23 mouse cellular contexts compared by ENCODE assay signal in genomic region chr7:145190520-145190919, GRCm38 (mm10). TPM values are rescaled to one million over a fixed set of nuclear protein-coding genes. Genes with fewer than 3 reads are reported as not detected.
DNase-seq lines count a peak whose midpoint lies in the region; ATAC-seq and TF ChIP-seq lines count a peak whose summit lies in the region.
"Had no signal": no experiment of that assay in that cellular context is flagged by ENCODE, and none has a peak within 500 bp of the region (broad histone marks: within the 10 kb centered on the region; RNA-seq: fewer than 3 reads in every experiment).

No protein-coding gene starts in this region.

- no peak for DNase-seq in forebrain, embryonic 10.5 days (ENCODE audit: extremely low spot score, low spot score)
- DNase-seq in forebrain, postnatal 0 days = no peak
- no peak for DNase-seq in thymus, postnatal 10 days (ENCODE audit: low spot score in 2 of 2)
- DNase-seq in gastrocnemius, postnatal 14 days = no peak
- DNase-seq: adrenal gland, adult 2 months; adrenal gland, postnatal 10 days; adrenal gland, postnatal 25 days; cerebellum, adult 11 months; cerebellum, adult 18-20 months; cerebellum, adult 8-10 months; cerebellum, adult 9-11 months; cerebellum, postnatal 14 days; cerebellum, postnatal 36 days; embryo, embryonic 11 days had no signal

- H3K4me2 ChIP-seq in forebrain, postnatal 0 days (ENCODE audit: low read depth) = no peak overlapping the region
- H3K4me2 ChIP-seq: embryonic facial prominence, embryonic 13.5 days; embryonic facial prominence, embryonic 15.5 days; forebrain, embryonic 13.5 days; forebrain, embryonic 15.5 days had no signal

- intact Hi-C loops in gastrocnemius, postnatal 14 days (cut with DNase I; ENCODE audit: low total_unique reads) = no loop called here

- H3K36me3 ChIP-seq in forebrain, embryonic 10.5 days (replicated peaks) = no peaks in the 10 kb centered on the region
- H3K36me3 ChIP-seq in forebrain, postnatal 0 days (ENCODE audit: insufficient read depth) = no peaks in the 10 kb centered on the region
- H3K36me3 ChIP-seq: embryonic facial prominence, embryonic 13.5 days; embryonic facial prominence, embryonic 15.5 days; forebrain, embryonic 15.5 days had no signal

- H3K4me3 ChIP-seq in forebrain, embryonic 10.5 days = no peak overlapping the region
- no peak overlapping the region for H3K4me3 ChIP-seq in forebrain, postnatal 0 days (ENCODE audit: low read depth, low read length)
- H3K4me3 ChIP-seq: embryonic facial prominence, embryonic 13.5 days; embryonic facial prominence, embryonic 15.5 days; erythroblast, embryonic 14.5 days; forebrain, embryonic 13.5 days; forebrain, embryonic 15.5 days had no signal

- no peak overlapping the region for H3K9ac ChIP-seq in forebrain, postnatal 0 days
- H3K9ac ChIP-seq: embryonic facial prominence, embryonic 13.5 days; embryonic facial prominence, embryonic 15.5 days; forebrain, embryonic 13.5 days; forebrain, embryonic 15.5 days had no signal

- peak overlapping the region; percentile 2; the same call in 1 of the 2 replicates for H3K27ac ChIP-seq in forebrain, embryonic 10.5 days
- H3K27ac ChIP-seq in forebrain, postnatal 0 days (ENCODE audit: low read depth, low read length) = no peak overlapping the region
- H3K27ac ChIP-seq: embryonic facial prominence, embryonic 13.5 days; embryonic facial prominence, embryonic 15.5 days; forebrain, embryonic 13.5 days; forebrain, embryonic 15.5 days had no signal

- ATAC-seq in forebrain, postnatal 0 days = no peak
- peak; percentile 61 for ATAC-seq in megakaryocyte, adult 5-6 weeks (ENCODE audit: poor library complexity, severe bottlenecking)
- ATAC-seq: forebrain, embryonic 13.5 days; forebrain, embryonic 15.5 days had no signal

- H3K4me1 ChIP-seq in forebrain, embryonic 10.5 days = peaks cover 19% of the 10 kb centered on the region
- H3K4me1 ChIP-seq in forebrain, postnatal 0 days (ENCODE audit: insufficient read depth) = 0 out of 2 replicates have a peak, but pooled peaks cover 10% of the 10 kb centered on the region

- 0 out of 2 replicates have a peak, but pooled peaks cover 5% of the 10 kb centered on the region for H3K27me3 ChIP-seq in forebrain, embryonic 10.5 days (ENCODE audit: poor library complexity, severe bottlenecking)
- H3K27me3 ChIP-seq in forebrain, postnatal 0 days (ENCODE audit: insufficient read depth, low read length) = no peaks in the 10 kb centered on the region
- H3K27me3 ChIP-seq: embryonic facial prominence, embryonic 13.5 days; embryonic facial prominence, embryonic 15.5 days; forebrain, embryonic 13.5 days; forebrain, embryonic 15.5 days had no signal

- no peak for TF ChIP-seq CTCF in forebrain, postnatal 0 days (IDR thresholded peaks at IDR 0.05; ENCODE audit: low read depth)

- H3K9me3 ChIP-seq in forebrain, embryonic 10.5 days = no peaks in the 10 kb centered on the region
- H3K9me3 ChIP-seq in forebrain, postnatal 0 days (ENCODE audit: low read length) = no peaks in the 10 kb centered on the region
- H3K9me3 ChIP-seq: embryonic facial prominence, embryonic 13.5 days; embryonic facial prominence, embryonic 15.5 days; forebrain, embryonic 13.5 days; forebrain, embryonic 15.5 days had no signal

RNA-seq across cellular contexts. Expression of gene 1810010D01Rik, which starts 17.4 kb away (rescaled TPM):
- 0.16 and 0.31 TPM in 2 replicates for polyA plus RNA-seq in forebrain, embryonic 10.5 days (2016; fragmentation: Nextera tagmentation; extraction: Ambion mirVana)
- 0.31 and 1.00 TPM in 2 replicates for total RNA-seq in forebrain, postnatal 0 days (2014; rRNA removed)
- polyA plus RNA-seq in forebrain, postnatal 0 days (2015; fragmentation: Nextera tagmentation; extraction: Ambion mirVana) = 0.25 TPM in 1 of 2 replicates, not detected in the other
- not detected in 2 replicates for total RNA-seq in megakaryocyte, adult 5-6 weeks (2015)
- not detected in 2 replicates for total RNA-seq in megakaryocyte, adult 5-6 weeks (2017)
- under 1 TPM in 1 of 2 experiments, not detected in 1; 0.35 TPM for total RNA-seq in gastrocnemius, postnatal 14 days (2021)
- total RNA-seq: common myeloid progenitor, adult 5-6 weeks; MEL had no signal
- polyA plus RNA-seq: C2C12; erythroblast, embryonic 14.5 days had no signal
